Comparison of ENCODE assay signal across 8 mouse cellular contexts in the genomic region with DNA sequence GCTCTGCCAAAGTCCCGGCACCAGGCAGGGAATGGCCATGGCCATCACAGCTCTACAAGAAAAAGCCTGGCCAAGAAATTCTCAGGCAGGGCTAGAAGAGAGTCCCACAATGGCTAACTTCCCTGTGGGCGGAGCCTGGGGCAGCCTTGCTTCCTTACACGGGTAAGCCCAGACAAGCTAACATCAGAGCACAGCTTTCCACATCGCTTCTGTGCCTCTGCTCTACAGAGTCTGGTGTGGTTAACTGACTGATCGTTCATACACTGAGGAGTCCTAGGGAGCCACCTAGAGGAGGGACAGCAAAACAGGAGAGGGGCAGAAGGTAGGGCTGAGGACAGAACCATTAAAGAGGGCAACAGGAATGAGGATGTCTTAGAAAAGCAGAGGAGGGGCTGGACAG. TPM values are rescaled to one million over a fixed set of nuclear protein-coding genes. Genes with fewer than 3 reads are reported as not detected.
DNase-seq lines count a peak whose midpoint lies in the region; ATAC-seq and TF ChIP-seq lines count a peak whose summit lies in the region.

No protein-coding gene starts in this region.

- ATAC-seq in cerebellum, adult (ENCODE audit: insufficient number of reproducible peaks, low FRiP score, low TSS enrichment) = no peak
- ATAC-seq in heart, embryonic 12.5 days (ENCODE audit: insufficient number of reproducible peaks, low FRiP score) = peak; percentile 62
- peak; percentile 85 for ATAC-seq in kidney, embryonic 16.5 days (ENCODE audit: low FRiP score, low TSS enrichment)
- ATAC-seq in lung, postnatal 0 days = peak; percentile 89

- 19% methylated on average over 5 of the region's 5 CpGs for WGBS in heart, embryonic 12.5 days
- WGBS in kidney, embryonic 16.5 days = 19% methylated on average over 5 of the region's 5 CpGs
- 23% methylated on average over 5 of the region's 5 CpGs for WGBS in lung, postnatal 0 days
- WGBS in small intestine, adult 2 months = 17% methylated on average over 5 of the region's 5 CpGs

- TF ChIP-seq CTCF in E14TG2a.4 (conservative IDR thresholded peaks at IDR 0.05; ENCODE audit: low read length) = peak; percentile 30; the same call in 1 of the 2 replicates
- peak; percentile 90 for TF ChIP-seq CTCF in lung, postnatal 0 days (IDR thresholded peaks at IDR 0.05)
- peak; percentile 64; the same call in 1 of the 2 replicates for TF ChIP-seq CTCF in small intestine, adult 2 months (IDR thresholded peaks at IDR 0.05; ENCODE audit: extremely low read depth, insufficient read length, insufficient replicate concordance, low read depth, low read length)

- peaks cover 10% of the 10 kb centered on the region for H3K36me3 ChIP-seq in E14TG2a.4 (ENCODE audit: insufficient read depth, low read length)
- peaks cover 9% of the 10 kb centered on the region for H3K36me3 ChIP-seq in heart, embryonic 12.5 days
- peaks cover 9% of the 10 kb centered on the region for H3K36me3 ChIP-seq in kidney, embryonic 16.5 days (ENCODE audit: insufficient read depth, low read length)
- H3K36me3 ChIP-seq in lung, postnatal 0 days (ENCODE audit: insufficient read depth, low read length) = no peaks in the 10 kb centered on the region
- no peaks in the 10 kb centered on the region for H3K36me3 ChIP-seq in small intestine, adult 2 months (ENCODE audit: control insufficient read depth, insufficient read depth, low read length)

- H3K9ac ChIP-seq in heart, embryonic 12.5 days = no peak overlapping the region
- H3K9ac ChIP-seq in kidney, embryonic 16.5 days (replicated peaks; ENCODE audit: low read length) = no peak overlapping the region; the same call in 1 of the 2 replicates
- H3K9ac ChIP-seq in lung, postnatal 0 days (replicated peaks; ENCODE audit: low read depth) = no peak overlapping the region

- H3K27ac ChIP-seq in heart, embryonic 12.5 days (ENCODE audit: poor library complexity, severe bottlenecking) = no peak overlapping the region
- H3K27ac ChIP-seq in kidney, embryonic 16.5 days (ENCODE audit: low read length) = no peak overlapping the region
- no peak overlapping the region for H3K27ac ChIP-seq in lung, postnatal 0 days (ENCODE audit: low read length)
- H3K27ac ChIP-seq in small intestine, adult 2 months (ENCODE audit: insufficient read depth, low read depth, low read length) = no peak overlapping the region

- no peaks in the 10 kb centered on the region for H3K9me3 ChIP-seq in E14TG2a.4 (ENCODE audit: low read length)
- no peaks in the 10 kb centered on the region for H3K9me3 ChIP-seq in heart, embryonic 12.5 days (replicated peaks)
- H3K9me3 ChIP-seq in kidney, embryonic 16.5 days (ENCODE audit: low read length) = no peaks in the 10 kb centered on the region
- no peaks in the 10 kb centered on the region for H3K9me3 ChIP-seq in lung, postnatal 0 days (ENCODE audit: low read length)

- H3K4me1 ChIP-seq in E14TG2a.4 (replicated peaks; ENCODE audit: low read depth, low read length) = peaks cover 21% of the 10 kb centered on the region
- H3K4me1 ChIP-seq in heart, embryonic 12.5 days (replicated peaks) = peaks cover 3% of the 10 kb centered on the region; the same call in 1 of the 2 replicates
- H3K4me1 ChIP-seq in kidney, embryonic 16.5 days (ENCODE audit: insufficient read depth, low read length) = no peaks in the 10 kb centered on the region
- no peaks in the 10 kb centered on the region for H3K4me1 ChIP-seq in lung, postnatal 0 days (ENCODE audit: insufficient read depth, low read depth, low read length)
- no peaks in the 10 kb centered on the region for H3K4me1 ChIP-seq in small intestine, adult 2 months (ENCODE audit: control insufficient read depth, insufficient read depth, insufficient read length, low read length)

- H3K4me2 ChIP-seq in heart, embryonic 12.5 days = no peak overlapping the region
- no peak overlapping the region for H3K4me2 ChIP-seq in kidney, embryonic 16.5 days (replicated peaks; ENCODE audit: low read depth, low read length)
- H3K4me2 ChIP-seq in lung, postnatal 0 days (replicated peaks; ENCODE audit: low read depth, low read length) = no peak overlapping the region

- TF ChIP-seq POLR2A in small intestine, adult 2 months (IDR thresholded peaks at IDR 0.05; ENCODE audit: low read depth, low read length) = peak; percentile 32; the same call in 1 of the 2 replicates

- H3K4me3 ChIP-seq in E14TG2a.4 (replicated peaks; ENCODE audit: low read length) = no peak overlapping the region
- H3K4me3 ChIP-seq in heart, embryonic 12.5 days = no peak overlapping the region
- no peak overlapping the region for H3K4me3 ChIP-seq in kidney, embryonic 16.5 days (ENCODE audit: low read length)
- H3K4me3 ChIP-seq in lung, postnatal 0 days (ENCODE audit: low read depth, low read length) = no peak overlapping the region
- H3K4me3 ChIP-seq in small intestine, adult 2 months (ENCODE audit: low read depth, low read length) = no peak overlapping the region

- DNase-seq in cerebellum, adult 9-10 months = peak; percentile 47
- DNase-seq in cerebellum, postnatal 14 days = peak; percentile 30 to 48
- DNase-seq in lung, postnatal 0 days (ENCODE audit: low spot score) = peak; percentile 90

- TF ChIP-seq EP300 in lung, postnatal 0 days (IDR thresholded peaks at IDR 0.05) = no peak

- H3K27me3 ChIP-seq in E14TG2a.4 (ENCODE audit: insufficient read depth, low read length) = peaks cover 3% of the 10 kb centered on the region; the same call in 1 of the 2 replicates
- no peaks in the 10 kb centered on the region; the same call in 1 of the 2 replicates for H3K27me3 ChIP-seq in heart, embryonic 12.5 days (replicated peaks)
- H3K27me3 ChIP-seq in kidney, embryonic 16.5 days (ENCODE audit: insufficient read depth, low read length) = no peaks in the 10 kb centered on the region
- no peaks in the 10 kb centered on the region for H3K27me3 ChIP-seq in lung, postnatal 0 days (replicated peaks; ENCODE audit: insufficient read depth, low read length)
- H3K27me3 ChIP-seq in small intestine, adult 2 months (ENCODE audit: control insufficient read depth, insufficient read depth, low read length) = no peaks in the 10 kb centered on the region

RNA-seq across cellular contexts. Expression of a gene that starts 8.1 kb away (rescaled TPM):
- polyA plus RNA-seq in heart, embryonic 12.5 days (2016; fragmentation: Nextera tagmentation; extraction: Ambion mirVana) = 3.5 and 3.7 TPM in 2 replicates
- 4.5 and 4.7 TPM in 2 replicates for polyA plus RNA-seq in kidney, embryonic 16.5 days (2015; fragmentation: Nextera tagmentation; extraction: Ambion mirVana)
- polyA plus RNA-seq in lung, postnatal 0 days (2015; fragmentation: Nextera tagmentation; extraction: Ambion mirVana) = 3.8 and 4.0 TPM in 2 replicates
- 7.0 and 11.7 TPM in 2 replicates for polyA plus RNA-seq in small intestine, adult 2 months (2012; rRNA removed)

RNA-seq across cellular contexts. Expression of a gene that starts 27.3 kb away (rescaled TPM):
- polyA plus RNA-seq in heart, embryonic 12.5 days (2016; fragmentation: Nextera tagmentation; extraction: Ambion mirVana) = 51.1 and 52.8 TPM in 2 replicates
- 39.2 and 41.8 TPM in 2 replicates for polyA plus RNA-seq in kidney, embryonic 16.5 days (2015; fragmentation: Nextera tagmentation; extraction: Ambion mirVana)
- polyA plus RNA-seq in lung, postnatal 0 days (2015; fragmentation: Nextera tagmentation; extraction: Ambion mirVana) = 8.2 and 9.4 TPM in 2 replicates
- 14.5 and 19.7 TPM in 2 replicates for polyA plus RNA-seq in small intestine, adult 2 months (2012; rRNA removed)

Comparison
In these comparisons a context has a peak if more than half of its experiments do, and no peak if none do; other contexts are left out.
1. DNase-seq: peak in every context shown above with its lines; median percentile 90 in lung, postnatal 0 days; 47 in cerebellum, adult 9-10 months; 39 in cerebellum, postnatal 14 days.
2. CTCF ChIP-seq: peak in every context shown above with its lines; median percentile 90 in lung, postnatal 0 days; 64 in small intestine, adult 2 months; 30 in E14TG2a.4.